Mouse (Mus musculus) forebrain, embryonic 14.5 days (tissue): Measurements from ENCODE around the gene Fam19a1. TPM values are rescaled to one million over a fixed set of nuclear protein-coding genes. Genes with fewer than 3 reads are reported as not detected.

Source experiments
- ATAC-seq: fragments of 200-750 bp; cut with Nextera tagmentation; 2 replicates; pipeline ENCODE4 v1.8.0; 2017; ENCODE audit warnings: mild to moderate bottlenecking, moderate library complexity
- DNase-seq: peaks from one replicate; pipeline ENCODE4 v3.0.0-alpha.2; 2015; ENCODE audit warnings: low spot score
- H3K27ac ChIP-seq: fragments of 300-500 bp; sonication (generic); 2 replicates; pipeline ENCODE4 v1.5.1; 2014; ENCODE audit warnings: low read depth, mild to moderate bottlenecking, control low read depth, low read length, moderate library complexity
- H3K27me3 ChIP-seq: fragments of 300-500 bp; sonication (generic); replicated peaks from 2 replicates; pipeline ENCODE4 v1.6.1; 2014; ENCODE audit warnings: low read length, control low read depth, mixed read lengths; ENCODE audit not compliant: control insufficient read depth, insufficient read depth
- H3K36me3 ChIP-seq: fragments of 300-500 bp; sonication (generic); 2 replicates; pipeline ENCODE4 v1.6.1; 2014; ENCODE audit warnings: low read length, control low read depth; ENCODE audit not compliant: control insufficient read depth, insufficient read depth
- H3K4me1 ChIP-seq: fragments of 300-500 bp; sonication (generic); 2 replicates; pipeline ENCODE4 v1.6.1; 2014; ENCODE audit warnings: antibody characterized with exemption, low read length, control low read depth; ENCODE audit not compliant: control insufficient read depth, insufficient read depth
- H3K4me2 ChIP-seq: fragments of 300-500 bp; sonication (generic); 2 replicates; pipeline ENCODE4 v1.6.1; 2014; ENCODE audit warnings: mild to moderate bottlenecking, control low read depth, low read length
- H3K4me3 ChIP-seq: fragments of 300-500 bp; sonication (generic); 2 replicates; pipeline ENCODE4 v1.5.1; 2014; ENCODE audit warnings: low read depth, low read length, control low read depth
- H3K9ac ChIP-seq: fragments of 300-500 bp; sonication (generic); 2 replicates; pipeline ENCODE4 v1.6.1; 2014; ENCODE audit warnings: mild to moderate bottlenecking, low read length, control low read depth, moderate library complexity
- H3K9me3 ChIP-seq: fragments of 300-500 bp; sonication (generic); replicated peaks from 2 replicates; pipeline ENCODE4 v1.6.1; 2016; ENCODE audit warnings: low read length, control low read depth, mixed read lengths; ENCODE audit not compliant: control insufficient read depth
- WGBS: fragments of 180-500 bp; shearing (Covaris S2); extraction: QIAGEN DNeasy Blood & Tissue Kit; methylation state at CpG from one replicate; pipeline ENCODE4 v1.1.7; 2014; 5-methylcytosine and 5-hydroxymethylcytosine counted together
- polyA plus RNA-seq: library from polyadenylated mRNA; unstranded; fragments of >200 nt; fragmentation: Nextera tagmentation; extraction: Ambion mirVana; gene quantifications from 2 replicates; pipeline ENCODE4 v1.2.1, GENCODE M21; 2014

Gene Fam19a1
- polyA plus RNA-seq, 1 experiment from 2014 or later: 8.2 TPM

DNA sequence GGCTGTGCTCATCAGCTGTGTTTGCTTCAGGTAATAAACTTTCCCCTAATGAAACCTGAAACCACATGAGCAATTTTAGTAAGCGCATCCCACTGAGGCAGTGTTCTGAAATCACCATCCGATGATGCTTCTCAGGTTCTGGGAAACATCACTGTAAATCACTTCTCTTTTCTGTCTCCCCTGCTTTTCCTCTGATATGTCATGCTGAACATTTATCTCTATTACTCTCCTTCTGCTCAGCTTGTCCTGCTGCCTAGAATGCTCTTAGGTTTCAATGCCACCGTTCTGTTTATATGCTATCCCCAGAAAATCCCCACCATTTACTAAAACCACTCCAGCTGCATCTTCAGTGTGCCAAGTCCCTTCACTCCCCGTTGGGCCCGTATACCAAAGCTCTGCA, 386.5 kb downstream of the Fam19a1 start:
- Histone ChIP-seq H3K9me3 (no peaks in the 10 kb centered on the region), H3K36me3 (no peaks in the 10 kb centered on the region), H3K27me3 (no peaks in the 10 kb centered on the region), H3K4me1 (no peaks in the 10 kb centered on the region), H3K27ac (no peak overlapping the region), H3K9ac (no peak overlapping the region), H3K4me3 (no peak overlapping the region), H3K4me2 (no peak overlapping the region)
- ATAC-seq: no peak
- DNase-seq: no peak
- 88% methylated on average over 5 of the region's 5 CpGs for WGBS

DNA sequence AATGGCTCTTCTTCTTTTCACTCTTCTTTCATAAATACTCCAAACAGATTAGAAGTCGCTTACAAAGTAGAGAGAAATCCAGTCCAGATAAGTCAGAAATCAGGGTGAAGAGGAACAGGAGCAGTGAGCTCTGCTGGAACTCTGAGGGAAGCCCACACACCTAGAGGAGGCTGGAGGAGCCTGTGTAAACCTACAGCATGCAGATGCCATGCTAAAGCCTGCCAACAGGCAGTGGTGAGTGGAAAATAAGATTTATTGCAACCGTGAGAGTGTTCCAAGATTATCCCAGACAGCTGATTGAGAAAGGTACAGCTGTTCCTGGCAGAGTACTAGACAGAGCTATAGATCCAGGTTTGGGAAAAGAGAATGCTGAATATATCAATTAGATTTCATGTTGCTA, 428.6 kb downstream of the Fam19a1 start:
- 82% methylated on average over 2 of the region's 2 CpGs for WGBS
- no peak for ATAC-seq

DNA sequence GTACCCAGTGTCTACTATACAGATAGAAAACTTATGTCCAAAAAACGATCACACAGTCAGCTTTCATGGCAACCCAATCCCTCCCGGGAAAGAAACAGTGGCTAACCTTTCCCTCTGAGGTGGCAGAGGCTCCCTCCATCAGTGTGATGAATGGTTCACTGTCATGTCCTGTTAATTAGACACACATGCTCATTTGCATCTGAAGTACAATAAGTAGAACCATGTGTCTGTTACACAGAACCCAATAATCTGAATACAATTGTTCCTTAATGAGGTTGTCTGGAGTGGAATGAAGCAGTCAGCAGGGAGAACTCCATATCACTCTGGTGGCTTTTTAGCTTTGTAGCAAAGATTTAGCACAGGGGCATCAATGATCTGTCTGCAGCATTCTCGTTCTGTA, 431.9 kb downstream of the Fam19a1 start:
- no peaks in the 10 kb centered on the region for H3K9me3 ChIP-seq
- H3K4me3 ChIP-seq: no peak overlapping the region
- H3K27ac ChIP-seq: no peak overlapping the region
- DNase-seq (peak; percentile 35), ATAC-seq (0 out of 2 replicates have a peak, but pooled peaks have one; percentile 34)
- H3K36me3 ChIP-seq: no peaks in the 10 kb centered on the region
- H3K27me3 ChIP-seq: no peaks in the 10 kb centered on the region
- no peaks in the 10 kb centered on the region for H3K4me1 ChIP-seq
- WGBS: 10% methylated on average over 3 of the region's 3 CpGs
- no peak overlapping the region for H3K4me2 ChIP-seq
- no peak overlapping the region for H3K9ac ChIP-seq

More for the DNA sequence above, 428.6 kb downstream of the Fam19a1 start:
- Histone ChIP-seq H3K4me1 (no peaks in the 10 kb centered on the region), H3K4me2 (no peak overlapping the region), H3K27me3 (no peaks in the 10 kb centered on the region), H3K27ac (no peak overlapping the region), H3K4me3 (no peak overlapping the region), H3K36me3 (no peaks in the 10 kb centered on the region), H3K9ac (no peak overlapping the region), H3K9me3 (no peaks in the 10 kb centered on the region)
- DNase-seq: no peak

- Histone ChIP-seq H3K4me3 (no peak overlapping the region), H3K4me1 (no peaks in the 10 kb centered on the region), H3K36me3 (no peaks in the 10 kb centered on the region), H3K9ac (no peak overlapping the region), H3K27me3 (no peaks in the 10 kb centered on the region), H3K4me2 (no peak overlapping the region), H3K27ac (no peak overlapping the region), H3K9me3 (no peaks in the 10 kb centered on the region)
- DNase-seq: no peak
- ATAC-seq: no peak
- 91% methylated on average over 4 of the region's 4 CpGs for WGBS
These were observed 437.5 kb downstream of the Fam19a1 start for GRCm38 (mm10) chr6:96550431-96550830.

GRCm38 (mm10) chr6:96578649-96579048, 465.7 kb downstream of the Fam19a1 start:
- Histone ChIP-seq H3K9ac (no peak overlapping the region), H3K36me3 (no peaks in the 10 kb centered on the region), H3K4me2 (no peak overlapping the region), H3K4me1 (no peaks in the 10 kb centered on the region), H3K4me3 (no peak overlapping the region), H3K27ac (no peak overlapping the region), H3K27me3 (no peaks in the 10 kb centered on the region), H3K9me3 (no peaks in the 10 kb centered on the region)
- 87% methylated on average over 5 of the region's 5 CpGs for WGBS
- no peak for ATAC-seq
- no peak for DNase-seq

- H3K9ac ChIP-seq: no peak overlapping the region
- DNase-seq: no peak
- no peak overlapping the region for H3K4me2 ChIP-seq
- H3K9me3 ChIP-seq: no peaks in the 10 kb centered on the region
- H3K4me3 ChIP-seq: no peak overlapping the region
- H3K27ac ChIP-seq: no peak overlapping the region
- no peaks in the 10 kb centered on the region for H3K4me1 ChIP-seq
- 78% methylated on average over 4 of the region's 4 CpGs for WGBS
- no peaks in the 10 kb centered on the region for H3K27me3 ChIP-seq
- ATAC-seq: no peak
- no peaks in the 10 kb centered on the region for H3K36me3 ChIP-seq
These were observed 467.8 kb downstream of the Fam19a1 start for GRCm38 (mm10) chr6:96580726-96581125.

GRCm38 (mm10) chr6:96581187-96581586, 468.2 kb downstream of the Fam19a1 start:
- no peak for DNase-seq
- Histone ChIP-seq H3K36me3 (no peaks in the 10 kb centered on the region), H3K27me3 (no peaks in the 10 kb centered on the region), H3K9ac (no peak overlapping the region), H3K4me2 (no peak overlapping the region), H3K4me3 (no peak overlapping the region), H3K4me1 (no peaks in the 10 kb centered on the region), H3K9me3 (no peaks in the 10 kb centered on the region), H3K27ac (no peak overlapping the region)
- ATAC-seq: no peak
- 80% methylated on average over 3 of the region's 3 CpGs for WGBS

GRCm38 (mm10) chr6:96587427-96587826, 474.5 kb downstream of the Fam19a1 start:
- ATAC-seq (no peak), DNase-seq (no peak)
- no peaks in the 10 kb centered on the region for H3K27me3 ChIP-seq
- no peak overlapping the region for H3K27ac ChIP-seq
- no peaks in the 10 kb centered on the region for H3K4me1 ChIP-seq
- WGBS: 91% methylated on average over 4 of the region's 4 CpGs
- no peaks in the 10 kb centered on the region for H3K36me3 ChIP-seq
- no peak overlapping the region for H3K9ac ChIP-seq
- no peaks in the 10 kb centered on the region for H3K9me3 ChIP-seq
- no peak overlapping the region for H3K4me2 ChIP-seq
- no peak overlapping the region for H3K4me3 ChIP-seq

DNA sequence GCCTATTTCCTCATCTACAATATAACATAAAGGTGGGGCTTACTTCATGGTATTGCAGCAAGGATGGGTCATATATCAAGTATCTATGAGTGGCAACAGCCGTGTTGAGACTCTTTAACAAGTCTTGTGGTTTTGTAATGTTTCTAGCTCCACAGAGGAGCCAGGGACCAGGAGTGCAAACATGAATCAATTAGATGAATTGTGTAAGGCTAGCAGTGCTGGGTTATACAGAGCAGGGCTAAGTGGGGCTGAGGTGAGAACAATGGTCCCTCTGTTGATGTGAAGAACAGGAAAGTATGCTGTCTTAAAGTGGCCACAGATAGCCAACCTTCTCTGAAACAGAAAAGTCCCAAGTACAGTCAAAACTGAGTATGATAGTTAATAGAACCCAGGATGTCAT, 480.1 kb downstream of the Fam19a1 start:
- WGBS: 32% methylated on average over 1 of the region's 1 CpGs
- no peaks in the 10 kb centered on the region for H3K27me3 ChIP-seq

More for the DNA sequence above, 480.1 kb downstream of the Fam19a1 start:
- ATAC-seq (no peak), DNase-seq (no peak)
- Histone ChIP-seq H3K4me1 (no peaks in the 10 kb centered on the region), H3K27ac (no peak overlapping the region), H3K36me3 (no peaks in the 10 kb centered on the region), H3K9me3 (no peaks in the 10 kb centered on the region), H3K4me2 (no peak overlapping the region), H3K9ac (no peak overlapping the region), H3K4me3 (no peak overlapping the region)
